Mouse (Mus musculus): ENCODE data around the gene Ccna1. TPM values are rescaled to one million over a fixed set of nuclear protein-coding genes. Genes with fewer than 3 reads are reported as not detected.

The Ccna1 gene
- 2.1 and 2.2 TPM in 2 replicates for polyA plus RNA-seq (2015; fragmentation: Nextera tagmentation; extraction: Ambion mirVana)

DNA sequence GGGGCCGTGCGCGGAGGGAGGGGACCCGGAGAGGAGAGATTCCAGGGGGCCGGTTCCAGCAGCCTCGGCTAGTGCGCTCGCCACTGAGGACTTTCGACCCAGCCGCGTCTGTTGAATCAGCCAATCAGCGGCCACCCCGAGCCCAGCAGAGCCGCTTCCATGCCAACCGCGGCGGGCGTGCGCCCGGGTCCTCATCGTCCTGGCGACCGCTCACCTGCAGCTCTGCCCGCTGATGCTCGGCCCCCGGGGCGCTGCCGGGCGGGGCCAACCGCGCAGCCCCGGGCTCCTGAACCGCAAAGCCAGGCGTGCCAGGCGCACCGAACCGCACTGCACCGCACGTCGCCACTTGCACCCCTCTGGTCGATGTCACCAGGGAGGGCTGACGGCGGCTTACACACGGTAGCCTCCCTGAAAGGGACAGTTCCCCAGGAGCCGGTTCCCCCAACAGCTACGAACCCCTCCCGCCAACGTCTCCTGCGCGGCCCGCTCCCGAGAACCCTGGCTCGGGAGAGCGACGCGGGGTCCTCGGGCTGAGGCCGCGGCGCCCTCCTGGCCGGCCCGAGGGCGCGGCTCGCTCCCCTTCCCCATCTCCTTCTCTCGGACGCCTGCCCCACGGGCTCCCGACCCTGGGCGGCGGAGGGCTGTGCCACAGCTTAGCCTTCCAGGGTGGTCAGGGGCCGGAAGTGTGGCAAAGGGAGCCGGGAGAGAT, at the start of gene Ccna1:
Ccna1 (minus strand) TSS at position 464 of the 709 bp plus-strand sequence.
- peak within 1 kb of the TSS; percentile 100 for H3K4me2 ChIP-seq
- peak within 1 kb of the TSS; percentile 68 for H3K4me3 ChIP-seq (replicated peaks)
- no peaks in the 10 kb centered on the region for H3K9me3 ChIP-seq (replicated peaks)
- no peak within 1 kb of the TSS for H3K27ac ChIP-seq
- WGBS, result under 1% methylated on average over 72 of the region's 73 CpGs
- H3K27me3 ChIP-seq, result peaks cover 53% of the 10 kb centered on the region
- H3K36me3 ChIP-seq, result no peaks in the 10 kb centered on the region
- peak within 1 kb of the TSS; percentile 37 for H3K9ac ChIP-seq
- peaks cover 17% of the 10 kb centered on the region for H3K4me1 ChIP-seq
- ATAC-seq (replicated peaks; ENCODE audit: low FRiP score), result peak; percentile 95

DNA sequence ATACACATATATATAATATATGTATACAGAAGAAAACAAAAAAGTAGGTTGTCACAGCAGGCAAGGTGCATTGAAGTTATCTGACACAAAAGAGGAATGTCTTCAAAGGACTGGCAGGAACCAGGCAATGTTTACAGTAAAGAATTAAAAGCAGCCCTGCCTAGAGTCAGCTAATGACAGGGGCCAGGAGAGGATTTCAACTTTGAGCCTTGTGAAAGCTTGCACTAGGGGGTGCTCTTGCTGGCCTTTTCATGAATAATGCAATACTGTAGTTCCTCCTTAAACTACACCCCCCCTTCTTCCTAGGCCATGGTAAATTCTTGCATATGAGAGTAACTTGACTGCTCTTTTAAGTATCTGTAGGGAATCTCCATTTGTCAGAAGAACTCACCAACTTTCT, 45.8 kb upstream of the Ccna1 start:
- Histone ChIP-seq H3K4me2 (no peak overlapping the region), H3K27me3 (no peaks in the 10 kb centered on the region), H3K9me3 (replicated peaks) (no peaks in the 10 kb centered on the region), H3K9ac (no peak overlapping the region), H3K27ac (no peak overlapping the region), H3K36me3 (no peaks in the 10 kb centered on the region), H3K4me3 (replicated peaks) (no peak overlapping the region), H3K4me1 (peaks cover 8% of the 10 kb centered on the region)
- ATAC-seq (replicated peaks; ENCODE audit: low FRiP score), result no peak

- no peak for ATAC-seq (replicated peaks; ENCODE audit: low FRiP score)
- Histone ChIP-seq H3K9me3 (replicated peaks) (no peaks in the 10 kb centered on the region), H3K9ac (no peak overlapping the region), H3K4me3 (replicated peaks) (no peak overlapping the region), H3K27ac (no peak overlapping the region), H3K36me3 (no peaks in the 10 kb centered on the region), H3K27me3 (no peaks in the 10 kb centered on the region), H3K4me1 (peaks cover 6% of the 10 kb centered on the region), H3K4me2 (no peak overlapping the region)
- WGBS, result 76% methylated on average over 11 of the region's 11 CpGs
Measured at GRCm38 (mm10) chr3:55098990-55099389, 43.7 kb upstream of the Ccna1 start.

- no peaks in the 10 kb centered on the region for H3K36me3 ChIP-seq
- H3K9me3 ChIP-seq (replicated peaks), result no peaks in the 10 kb centered on the region
- H3K27me3 ChIP-seq, result no peaks in the 10 kb centered on the region
- H3K4me1 ChIP-seq, result peaks cover 6% of the 10 kb centered on the region
- no peak overlapping the region for H3K9ac ChIP-seq
- H3K27ac ChIP-seq, result no peak overlapping the region
- no peak overlapping the region for H3K4me2 ChIP-seq
- H3K4me3 ChIP-seq (replicated peaks), result no peak overlapping the region
- WGBS, result 81% methylated on average over 2 of the region's 2 CpGs
- no peak for ATAC-seq (replicated peaks; ENCODE audit: low FRiP score)
Measured at GRCm38 (mm10) chr3:55098014-55098413, 42.7 kb upstream of the Ccna1 start.

GRCm38 (mm10) chr3:55097186-55097585, 41.9 kb upstream of the Ccna1 start:
- no peaks in the 10 kb centered on the region for H3K36me3 ChIP-seq
- no peak overlapping the region for H3K27ac ChIP-seq
- no peak overlapping the region for H3K4me3 ChIP-seq (replicated peaks)
- H3K4me2 ChIP-seq, result no peak overlapping the region
- 85% methylated on average over 2 of the region's 2 CpGs for WGBS
- no peak overlapping the region for H3K9ac ChIP-seq
- no peaks in the 10 kb centered on the region for H3K27me3 ChIP-seq
- ATAC-seq (replicated peaks; ENCODE audit: low FRiP score), result no peak
- no peaks in the 10 kb centered on the region for H3K9me3 ChIP-seq (replicated peaks)
- H3K4me1 ChIP-seq, result peaks cover 6% of the 10 kb centered on the region

GRCm38 (mm10) chr3:55096655-55097005, 41.3 kb upstream of the Ccna1 start:
- Histone ChIP-seq H3K9me3 (replicated peaks) (no peaks in the 10 kb centered on the region), H3K4me3 (replicated peaks) (no peak overlapping the region), H3K27me3 (no peaks in the 10 kb centered on the region), H3K4me2 (peak overlapping the region; percentile 21; the same call in 1 of the 2 replicates), H3K9ac (no peak overlapping the region), H3K4me1 (peaks cover 6% of the 10 kb centered on the region), H3K36me3 (no peaks in the 10 kb centered on the region), H3K27ac (peak overlapping the region; percentile 79)
- WGBS, result 77% methylated on average over 2 of the region's 2 CpGs
- no peak for ATAC-seq (replicated peaks; ENCODE audit: low FRiP score)

DNA sequence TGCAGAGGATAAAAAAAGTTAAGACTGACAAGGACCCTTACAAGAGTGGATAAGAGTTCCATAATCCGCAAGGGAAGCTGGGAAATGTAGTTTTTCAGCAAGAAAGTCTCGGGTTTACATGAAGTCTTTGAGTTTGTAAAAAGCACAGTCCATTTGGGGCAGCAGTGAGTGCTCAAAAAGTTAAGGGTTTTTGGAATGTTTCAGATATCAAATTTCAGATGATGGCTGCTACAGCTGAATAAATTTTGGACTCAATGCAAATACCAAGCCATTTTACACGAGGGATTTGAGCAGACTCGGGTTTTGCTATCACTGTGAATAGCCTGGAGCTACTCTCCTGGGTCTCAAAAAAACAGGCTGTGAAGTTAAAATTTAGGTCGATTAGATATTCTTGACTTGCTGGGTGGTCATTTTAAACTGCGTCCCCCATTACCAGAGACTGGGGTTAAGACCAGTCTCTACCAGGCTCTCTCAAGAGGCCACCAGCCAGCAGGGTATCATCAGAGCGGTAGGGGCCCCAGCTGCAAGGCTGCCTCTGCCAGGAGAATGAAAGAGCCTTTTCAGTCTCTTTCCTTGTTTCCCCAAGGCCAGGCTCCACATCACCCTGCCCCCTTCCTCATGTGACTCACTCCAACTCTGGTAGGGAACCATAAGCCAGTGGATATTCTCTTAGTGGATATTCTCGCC, 40.8 kb upstream of the Ccna1 start:
- H3K4me2 ChIP-seq, result peak overlapping the region; percentile 21; the same call in 1 of the 2 replicates
- ATAC-seq (replicated peaks; ENCODE audit: low FRiP score), result 0 out of 2 replicates have a peak, but pooled peaks have one; percentile 46

GRCm38 (mm10) chr3:55093161-55093560, 37.9 kb upstream of the Ccna1 start:
- H3K9me3 ChIP-seq (replicated peaks), result no peaks in the 10 kb centered on the region
- no peak overlapping the region for H3K4me3 ChIP-seq (replicated peaks)
- ATAC-seq (replicated peaks; ENCODE audit: low FRiP score), result no peak
- H3K27ac ChIP-seq, result no peak overlapping the region
- no peak overlapping the region for H3K4me2 ChIP-seq
- H3K9ac ChIP-seq, result no peak overlapping the region
- no peaks in the 10 kb centered on the region for H3K27me3 ChIP-seq
- WGBS, result 76% methylated on average over 1 of the region's 1 CpGs
- no peaks in the 10 kb centered on the region for H3K36me3 ChIP-seq
- H3K4me1 ChIP-seq, result peaks cover 6% of the 10 kb centered on the region

More for the DNA sequence above, 40.8 kb upstream of the Ccna1 start:
- 40% methylated on average over 8 of the region's 8 CpGs for WGBS
- Histone ChIP-seq H3K4me3 (replicated peaks) (no peak overlapping the region), H3K9ac (no peak overlapping the region), H3K36me3 (no peaks in the 10 kb centered on the region), H3K9me3 (replicated peaks) (no peaks in the 10 kb centered on the region), H3K27ac (peak overlapping the region; percentile 79), H3K27me3 (no peaks in the 10 kb centered on the region), H3K4me1 (peaks cover 6% of the 10 kb centered on the region)

GRCm38 (mm10) chr3:55089291-55089690, 34.0 kb upstream of the Ccna1 start:
- no peaks in the 10 kb centered on the region for H3K9me3 ChIP-seq (replicated peaks)
- H3K36me3 ChIP-seq, result no peaks in the 10 kb centered on the region
- H3K4me1 ChIP-seq, result no peaks in the 10 kb centered on the region
- no peak overlapping the region for H3K4me3 ChIP-seq (replicated peaks)
- H3K27me3 ChIP-seq, result no peaks in the 10 kb centered on the region
- whole genome bisulfite sequencing, result 77% methylated on average over 4 of the region's 4 CpGs
- no peak overlapping the region for H3K9ac ChIP-seq
- no peak for ATAC-seq (replicated peaks; ENCODE audit: low FRiP score)
- no peak overlapping the region for H3K4me2 ChIP-seq
- no peak overlapping the region for H3K27ac ChIP-seq

GRCm38 (mm10) chr3:55088843-55089242, 33.5 kb upstream of the Ccna1 start:
- Histone ChIP-seq H3K9ac (no peak overlapping the region), H3K4me2 (no peak overlapping the region), H3K4me1 (no peaks in the 10 kb centered on the region), H3K36me3 (no peaks in the 10 kb centered on the region), H3K27ac (no peak overlapping the region), H3K9me3 (replicated peaks) (no peaks in the 10 kb centered on the region), H3K4me3 (replicated peaks) (no peak overlapping the region), H3K27me3 (no peaks in the 10 kb centered on the region)
- WGBS, result 75% methylated on average over 3 of the region's 3 CpGs
- ATAC-seq (replicated peaks; ENCODE audit: low FRiP score), result no peak

GRCm38 (mm10) chr3:55088359-55088758, 33.1 kb upstream of the Ccna1 start:
- H3K9ac ChIP-seq, result no peak overlapping the region
- no peak overlapping the region for H3K27ac ChIP-seq
- no peaks in the 10 kb centered on the region for H3K27me3 ChIP-seq
- ATAC-seq (replicated peaks; ENCODE audit: low FRiP score), result no peak
- H3K4me2 ChIP-seq, result no peak overlapping the region
- 68% methylated on average over 4 of the region's 4 CpGs for WGBS
- no peaks in the 10 kb centered on the region for H3K4me1 ChIP-seq
- H3K9me3 ChIP-seq (replicated peaks), result no peaks in the 10 kb centered on the region
- H3K4me3 ChIP-seq (replicated peaks), result no peak overlapping the region
- H3K36me3 ChIP-seq, result no peaks in the 10 kb centered on the region

DNA sequence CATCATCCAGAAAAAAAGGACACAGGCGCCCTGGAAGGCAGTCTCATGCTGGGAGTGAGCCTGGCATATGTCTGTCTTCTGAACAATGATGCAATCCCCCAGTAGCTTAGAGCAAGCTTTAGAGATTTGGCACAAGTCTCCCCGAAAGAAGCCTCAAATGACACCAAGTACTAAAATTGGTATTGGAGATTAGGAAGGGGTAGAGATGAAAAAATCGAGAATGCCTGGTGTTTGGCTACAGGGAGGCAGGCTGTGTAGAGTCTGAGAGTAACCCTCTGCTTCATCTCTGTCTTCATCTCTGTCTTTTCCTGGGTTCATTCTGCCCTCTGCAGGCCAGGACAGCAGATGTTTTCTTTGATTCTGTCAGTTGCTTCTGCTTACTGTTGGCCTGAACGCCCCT, 32.1 kb upstream of the Ccna1 start:
- 65% methylated on average over 4 of the region's 4 CpGs for WGBS
- no peak overlapping the region for H3K4me2 ChIP-seq
- no peak overlapping the region for H3K27ac ChIP-seq
- ATAC-seq (replicated peaks; ENCODE audit: low FRiP score), result no peak
- no peaks in the 10 kb centered on the region for H3K27me3 ChIP-seq
- H3K36me3 ChIP-seq, result no peaks in the 10 kb centered on the region
- no peaks in the 10 kb centered on the region for H3K4me1 ChIP-seq
- no peak overlapping the region for H3K4me3 ChIP-seq (replicated peaks)
- H3K9ac ChIP-seq, result no peak overlapping the region
- no peaks in the 10 kb centered on the region for H3K9me3 ChIP-seq (replicated peaks)

Data from kidney, embryonic 15.5 days (tissue).